Mouse (Mus musculus) stomach, postnatal 0 days (tissue): ENCODE measurements around the gene Map3k7.

Experiments used
- CTCF ChIP-seq: IDR thresholded peaks from 2 replicates; pipeline ENCODE4 v1.5.1; 2016; ENCODE audit warnings: antibody characterized with exemption, low read depth, mild to moderate bottlenecking, moderate library complexity
- EP300 ChIP-seq: optimal IDR thresholded peaks from 2 replicates; pipeline ENCODE3; 2016; ENCODE audit warnings: antibody characterized with exemption

- TF ChIP-seq CTCF (no peak), EP300 (no peak)
Observed at GRCm38 (mm10) chr4:32010808-32011207, 46.9 kb downstream of the Map3k7 start.
